30 mouse cellular contexts compared by ENCODE assay signal in genomic region chr9:22886351-22886750, GRCm38 (mm10).
DNase-seq lines count a peak whose midpoint lies in the region; ATAC-seq lines count a peak whose summit lies in the region.
"Had no signal": no experiment of that assay in that cellular context is flagged by ENCODE, and none has a peak within 500 bp of the region (broad histone marks: within the 10 kb centered on the region; RNA-seq: fewer than 3 reads in every experiment).

No protein-coding gene starts in this region.

- H3K27me3 ChIP-seq in heart, embryonic 12.5 days (replicated peaks): no peaks in the 10 kb centered on the region
- H3K27me3 ChIP-seq: embryonic facial prominence, embryonic 13.5 days; forebrain, embryonic 13.5 days; hindbrain, embryonic 13.5 days; liver, embryonic 15.5 days; midbrain, embryonic 15.5 days; neural tube, embryonic 15.5 days had no signal

- H3K9me3 ChIP-seq in heart, embryonic 12.5 days (replicated peaks): no peaks in the 10 kb centered on the region
- H3K9me3 ChIP-seq: embryonic facial prominence, embryonic 13.5 days; forebrain, embryonic 13.5 days; hindbrain, embryonic 13.5 days; liver, embryonic 15.5 days; midbrain, embryonic 10.5 days; midbrain, embryonic 15.5 days; neural tube, embryonic 15.5 days had no signal

- H3K4me2 ChIP-seq in heart, embryonic 12.5 days: no peak overlapping the region
- H3K4me2 ChIP-seq: embryonic facial prominence, embryonic 13.5 days; forebrain, embryonic 13.5 days; hindbrain, embryonic 13.5 days; liver, embryonic 15.5 days; lung, embryonic 14.5 days; midbrain, embryonic 15.5 days; neural tube, embryonic 15.5 days had no signal

- peak; percentile 23 for DNase-seq in adrenal gland, postnatal 10 days
- no peak for DNase-seq in adrenal gland, postnatal 4 days (ENCODE audit: low spot score in 2 of 2)
- peak; percentile 90 for DNase-seq in heart, adult 11 months
- DNase-seq in 3T3-L1 (ENCODE audit: low read depth, low spot score): peak; percentile 17
- DNase-seq in fibroblast of lung, adult 2 months (ENCODE audit: low read depth): peak; percentile 28
- DNase-seq in frontal cortex, postnatal 14 days (ENCODE audit: low spot score in 2 of 2): no peak
- DNase-seq: adrenal gland, adult 8-10 months; cerebellum, adult 11-12 months; cerebellum, adult 9-11 months; embryo, embryonic 11 days; heart, postnatal 36 days; kidney, adult 9 months; kidney, postnatal 10 days; layer of hippocampus, postnatal 36 days; lung, embryonic 14.5 days; lung, postnatal 14 days; retina, postnatal 1 day; right cerebral cortex, postnatal 25 days; thymus, adult 2 months; thymus, postnatal 36 days had no signal

- no peaks in the 10 kb centered on the region for H3K36me3 ChIP-seq in heart, embryonic 12.5 days
- H3K36me3 ChIP-seq: embryonic facial prominence, embryonic 13.5 days; hindbrain, embryonic 13.5 days; liver, embryonic 15.5 days; midbrain, embryonic 10.5 days; midbrain, embryonic 15.5 days; neural tube, embryonic 15.5 days had no signal

- H3K27ac ChIP-seq in heart, embryonic 12.5 days (ENCODE audit: poor library complexity, severe bottlenecking): no peak overlapping the region
- H3K27ac ChIP-seq: embryonic facial prominence, embryonic 13.5 days; forebrain, embryonic 13.5 days; hindbrain, embryonic 13.5 days; liver, embryonic 15.5 days; midbrain, embryonic 10.5 days; midbrain, embryonic 15.5 days; neural tube, embryonic 15.5 days had no signal

- H3K9ac ChIP-seq in heart, embryonic 12.5 days: no peak overlapping the region
- H3K9ac ChIP-seq: embryonic facial prominence, embryonic 13.5 days; forebrain, embryonic 13.5 days; hindbrain, embryonic 13.5 days; liver, embryonic 15.5 days; lung, embryonic 14.5 days; midbrain, embryonic 15.5 days; neural tube, embryonic 15.5 days had no signal

- ATAC-seq in heart, embryonic 12.5 days (ENCODE audit: insufficient number of reproducible peaks, low FRiP score): no peak
- ATAC-seq in megakaryocyte, adult 5-6 weeks (ENCODE audit: poor library complexity, severe bottlenecking): no peak
- ATAC-seq: forebrain, embryonic 13.5 days; intestine, postnatal 0 days; midbrain, embryonic 15.5 days had no signal

- no peaks in the 10 kb centered on the region for H3K4me1 ChIP-seq in heart, embryonic 12.5 days (replicated peaks)
- H3K4me1 ChIP-seq: embryonic facial prominence, embryonic 13.5 days; forebrain, embryonic 13.5 days; hindbrain, embryonic 13.5 days; liver, embryonic 15.5 days; midbrain, embryonic 10.5 days; midbrain, embryonic 15.5 days; neural tube, embryonic 15.5 days had no signal

- 66% methylated on average over 4 of the region's 4 CpGs for WGBS in heart, embryonic 12.5 days

- no peak overlapping the region for H3K4me3 ChIP-seq in heart, embryonic 12.5 days
- H3K4me3 ChIP-seq: embryonic facial prominence, embryonic 13.5 days; forebrain, embryonic 13.5 days; hindbrain, embryonic 13.5 days; liver, embryonic 15.5 days; midbrain, embryonic 10.5 days; midbrain, embryonic 15.5 days; neural tube, embryonic 15.5 days had no signal

Comparison
In these comparisons a context has a peak if more than half of its experiments do, and no peak if none do; other contexts are left out.
1. DNase-seq: peak in adrenal gland, postnatal 10 days (single experiment), heart, adult 11 months (single experiment), 3T3-L1 (single experiment) and fibroblast of lung, adult 2 months (single experiment); none in adrenal gland, postnatal 4 days (0 of 2) and frontal cortex, postnatal 14 days (0 of 2).